Mouse (Mus musculus) liver (tissue): ENCODE results near the gene Ampd2.

Experiments used
- DNase-seq: peaks from one replicate; pipeline ENCODE4 v3.0.0-alpha.2; 2020; ENCODE audit warnings: mixed read lengths

Gene Ampd2

DNA sequence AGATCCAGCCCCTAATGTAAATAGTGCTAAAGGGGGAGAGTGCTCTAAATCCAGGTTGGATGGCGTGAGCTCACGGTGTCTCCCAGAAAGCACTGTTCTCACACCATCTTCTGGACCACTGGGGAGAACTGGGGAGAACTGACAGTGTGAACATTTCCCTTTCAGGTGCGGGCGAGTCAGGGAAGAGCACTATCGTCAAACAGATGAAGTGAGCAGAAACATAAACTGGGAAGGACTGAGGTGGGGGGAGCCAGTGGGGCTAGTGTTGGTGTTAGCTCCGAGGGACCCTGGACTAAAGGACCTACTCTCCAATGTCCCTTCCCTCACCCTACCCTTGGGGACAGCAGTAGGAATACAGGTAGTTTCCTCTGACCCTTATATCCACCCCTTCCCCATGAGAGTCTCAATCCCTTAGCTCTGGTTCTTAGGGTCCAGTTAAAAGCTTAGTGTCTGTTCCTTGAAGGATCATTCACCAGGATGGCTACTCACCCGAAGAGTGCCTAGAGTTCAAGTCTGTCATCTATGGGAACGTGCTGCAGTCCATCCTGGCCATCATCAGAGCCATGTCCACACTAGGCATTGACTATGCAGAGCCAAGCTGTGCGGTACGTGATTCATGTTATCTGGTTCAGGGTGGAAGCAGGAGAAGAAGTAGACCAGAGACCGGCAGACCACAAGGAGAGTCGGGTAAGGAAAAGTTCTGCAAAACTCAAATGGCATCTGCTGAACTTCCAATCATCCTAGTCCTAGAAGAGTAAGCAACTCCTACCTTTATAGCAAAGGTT is 8.7 kb upstream of the Ampd2 start:
- peak; percentile 43 for DNase-seq

DNA sequence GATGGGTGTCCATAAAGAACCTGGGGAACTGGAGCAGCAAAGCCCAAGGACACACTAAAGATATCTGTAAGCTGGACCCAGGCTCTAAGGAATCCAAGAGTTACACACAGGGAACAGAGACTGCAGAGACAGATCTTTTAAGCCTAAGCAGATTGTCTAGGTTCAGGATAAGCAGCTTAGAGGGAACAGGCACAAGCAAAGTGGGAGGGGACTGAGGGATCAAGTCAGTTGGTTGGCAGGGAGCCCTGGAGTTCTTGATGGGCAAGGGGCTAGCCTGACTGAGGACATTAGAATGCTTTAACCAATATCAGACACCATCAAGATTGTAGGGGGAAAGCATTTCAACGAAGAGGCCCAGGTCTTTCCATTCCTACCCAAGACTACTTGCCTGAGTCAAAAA is 7.7 kb upstream of the Ampd2 start:
- DNase-seq: no peak

DNA sequence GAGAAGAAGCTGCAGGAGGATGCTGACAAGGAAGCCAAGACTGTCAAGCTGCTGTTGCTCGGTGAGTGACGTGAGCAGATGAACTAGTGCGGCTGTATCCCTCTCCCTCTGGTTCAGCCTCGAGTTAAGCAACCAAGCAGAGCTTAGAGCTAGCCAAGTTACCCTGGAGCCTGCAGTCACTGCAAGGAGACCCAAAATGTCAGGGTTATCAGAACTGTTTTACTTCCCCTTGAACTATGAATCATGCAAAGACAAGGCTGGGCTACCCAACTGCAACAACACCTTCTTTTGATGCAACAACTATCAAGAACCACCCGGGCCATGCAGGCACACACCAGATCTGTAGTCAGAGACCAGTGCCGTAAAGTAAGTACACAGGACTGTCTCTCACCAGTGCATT is 6.9 kb upstream of the Ampd2 start:
- DNase-seq: peak; percentile 2

DNA sequence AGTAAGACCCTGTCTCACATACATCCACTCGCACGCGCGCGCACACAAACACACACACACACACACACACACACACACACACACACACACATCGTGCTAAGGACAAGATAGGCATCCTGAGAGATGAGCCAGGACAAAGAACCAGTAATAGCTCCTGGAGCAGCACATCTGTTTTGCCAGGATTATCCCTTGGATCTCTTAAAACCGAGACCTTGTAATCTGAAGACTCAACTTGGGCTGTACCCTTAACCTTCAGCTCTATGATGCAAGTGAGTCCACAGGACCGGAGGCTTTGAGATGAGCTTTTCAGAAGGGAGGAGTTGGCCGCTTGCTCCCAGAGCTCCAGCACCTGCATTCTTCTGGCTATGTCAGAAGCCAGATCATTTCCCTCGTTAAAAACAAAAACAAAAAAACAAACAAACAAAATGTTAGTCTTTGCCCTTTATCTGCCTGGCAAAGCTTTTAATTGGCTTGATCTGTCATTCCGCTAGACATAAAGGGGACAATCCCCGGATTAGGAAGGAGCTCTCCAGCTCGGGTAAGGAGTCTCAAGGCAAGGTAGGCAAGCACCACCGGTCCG is 6.2 kb upstream of the Ampd2 start, which contains the start of gene Gnat2:
TSS of gene Gnat2 (plus strand) at position 254 of the 580 bp plus-strand sequence.
- no peak for DNase-seq

DNA sequence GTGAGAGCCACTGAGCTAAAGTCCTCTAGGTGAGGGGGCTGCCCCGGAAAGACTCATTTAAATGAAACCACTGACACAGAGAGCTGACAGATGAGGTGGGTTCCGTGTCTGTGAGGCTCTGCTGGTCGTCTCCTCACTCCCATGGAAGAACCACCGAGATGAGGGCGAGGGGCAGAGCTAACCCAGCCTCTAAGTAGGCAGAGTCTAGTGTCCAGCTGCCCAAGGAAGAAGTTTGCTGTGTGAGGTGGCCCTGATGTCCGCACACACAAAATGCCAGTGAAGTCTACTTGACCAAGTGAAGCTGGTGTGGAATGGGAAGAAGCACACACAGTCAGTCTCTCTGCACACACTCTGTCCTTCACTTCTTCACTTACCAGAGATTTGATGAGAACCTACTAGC is 5.6 kb upstream of the Ampd2 start:
- DNase-seq: no peak

DNA sequence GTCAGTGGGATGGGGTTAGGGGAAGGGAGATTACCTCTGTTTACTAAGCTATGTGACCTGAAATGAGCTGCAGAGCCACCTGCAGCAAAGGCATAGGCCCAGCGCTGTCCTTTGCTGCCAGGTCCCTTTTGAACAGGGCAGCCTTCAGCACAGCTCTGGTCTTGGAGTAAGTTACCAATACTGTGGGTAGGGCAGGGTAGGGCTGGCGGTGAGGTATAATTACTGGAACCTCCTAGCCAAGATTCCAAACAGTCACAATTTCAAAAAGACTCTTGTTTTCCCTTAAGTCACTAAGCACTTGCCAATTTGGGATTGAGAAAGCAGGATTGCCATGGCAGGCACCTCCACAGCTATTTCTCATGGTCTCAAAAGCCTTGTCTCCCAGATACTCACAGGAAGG is 4.1 kb upstream of the Ampd2 start:
- DNase-seq: peak; percentile 1

DNA sequence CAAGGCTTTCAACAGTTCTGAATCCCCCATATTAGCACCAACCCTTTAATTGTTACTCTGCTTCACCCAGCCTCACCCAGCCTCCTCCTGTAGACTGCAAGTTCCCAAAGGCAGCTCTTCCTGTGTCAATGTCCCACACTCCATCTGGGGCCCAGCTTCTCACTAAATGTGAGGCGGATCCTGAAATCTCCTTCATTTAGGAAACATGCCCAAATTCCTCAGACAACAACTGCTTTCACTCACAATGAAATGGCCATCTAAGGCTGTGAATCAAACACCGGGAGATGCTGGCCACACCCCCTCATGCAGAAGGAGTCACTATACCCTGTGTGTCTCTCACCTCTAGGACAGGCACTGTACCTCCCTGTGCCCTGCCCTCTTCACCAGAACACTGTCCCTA is 3.5 kb upstream of the Ampd2 start:
- no peak for DNase-seq

DNA sequence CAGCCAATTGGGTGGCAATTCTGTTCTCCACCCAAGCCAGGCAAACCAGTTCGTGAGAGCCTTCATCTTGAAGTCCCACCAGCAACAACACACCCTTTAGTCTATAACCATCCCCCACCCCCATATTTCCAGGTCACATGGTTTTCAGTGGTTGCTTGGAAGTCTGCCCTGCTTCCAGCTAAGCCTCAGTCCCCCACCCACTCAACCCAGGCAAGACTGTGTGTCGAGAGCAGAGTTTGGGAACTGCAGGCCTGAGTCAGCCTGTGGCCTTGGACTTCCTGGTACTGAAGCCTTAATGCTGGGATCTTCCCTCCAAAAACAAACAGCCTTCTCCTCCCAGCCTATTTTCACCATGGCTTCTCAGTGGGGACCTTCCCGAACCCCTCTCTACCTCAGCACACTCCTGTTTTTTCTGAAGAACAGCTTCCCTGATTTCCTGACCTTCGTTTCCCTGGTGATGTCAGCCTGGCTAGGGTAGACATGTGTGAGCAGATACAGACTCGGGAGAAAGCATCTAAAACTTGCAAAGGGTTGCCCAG is 2.5 kb upstream of the Ampd2 start:
- no peak for DNase-seq

DNA sequence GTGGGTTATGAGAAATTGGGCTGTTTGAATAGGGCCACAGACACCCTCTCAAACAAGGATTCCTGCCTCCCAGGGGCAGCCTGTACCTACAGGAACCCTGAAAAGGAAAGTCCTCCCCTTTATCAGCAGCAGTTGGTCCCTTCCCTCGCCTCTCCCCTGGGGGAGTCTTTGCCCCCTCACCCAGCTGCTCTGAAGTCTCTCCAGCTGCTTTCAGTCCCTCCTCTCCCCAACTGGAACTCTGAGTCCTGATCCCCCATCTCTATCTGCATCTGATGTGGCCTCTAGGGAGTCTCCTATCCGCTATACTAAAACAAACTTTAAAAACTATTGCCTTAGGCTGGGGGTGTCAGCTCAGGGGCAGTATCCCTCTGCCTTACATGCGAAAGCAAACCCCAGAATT is 878 bp upstream of the Ampd2 start:
- DNase-seq: no peak

DNA sequence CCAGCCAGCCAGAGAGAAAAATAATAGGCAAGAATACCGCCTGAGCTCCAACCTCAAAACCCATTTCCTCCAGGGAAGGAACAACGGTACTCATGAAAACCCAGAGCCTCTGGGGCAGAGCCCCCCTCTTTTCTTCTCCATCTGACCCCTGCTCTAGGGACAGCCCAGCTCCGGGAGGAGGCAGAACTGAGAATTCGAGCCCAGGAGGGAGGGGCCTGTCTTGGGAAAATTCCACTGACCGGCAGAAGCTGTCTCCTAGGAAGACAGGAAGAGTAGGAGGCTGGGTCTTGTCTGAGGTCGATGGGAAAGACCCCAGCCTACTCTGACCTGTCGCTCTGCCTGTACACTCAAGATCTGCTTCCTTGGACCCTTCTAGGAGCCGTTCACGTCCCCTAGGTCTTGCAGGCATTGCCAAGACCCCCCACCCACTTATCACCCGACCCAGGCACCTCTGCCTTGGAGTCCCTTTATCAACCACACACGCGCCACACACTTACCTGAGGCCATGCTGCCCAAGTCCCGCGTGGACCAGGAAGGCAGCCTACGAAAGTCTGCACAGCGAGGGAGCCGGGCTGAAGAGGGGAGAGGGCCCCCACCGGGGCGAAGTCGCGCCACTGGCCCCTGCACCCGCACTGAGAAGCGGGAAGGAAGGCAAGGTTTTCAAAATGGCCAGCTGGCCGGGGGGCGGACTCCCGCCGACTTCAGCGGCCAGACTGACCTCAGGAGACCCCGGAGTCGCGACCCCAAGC is 556 bp downstream of the Ampd2 start:
- peak; percentile 72 for DNase-seq

DNA sequence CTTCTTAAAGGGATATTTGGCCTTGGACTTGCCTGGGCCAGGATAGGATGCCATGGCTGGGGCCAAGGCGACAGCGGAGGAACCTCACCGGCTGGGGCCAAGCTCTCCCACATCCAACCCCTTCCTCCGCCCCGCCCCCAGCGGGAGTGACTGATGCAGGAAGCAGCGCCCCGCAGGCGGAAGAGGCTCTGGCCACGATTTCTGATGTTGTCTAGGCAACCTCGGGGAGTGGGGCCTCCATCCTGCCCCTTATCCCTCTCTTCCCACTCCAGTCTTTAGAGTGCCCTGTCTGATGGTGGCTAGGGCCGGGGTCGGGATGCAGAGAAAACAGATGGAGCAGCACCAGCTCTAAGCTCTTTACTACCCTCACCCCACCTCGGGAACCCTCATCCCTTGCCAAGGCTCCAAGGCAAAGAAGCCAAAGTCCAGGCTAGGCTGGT is 1.1 kb downstream of the Ampd2 start:
- DNase-seq: peak; percentile 96

DNA sequence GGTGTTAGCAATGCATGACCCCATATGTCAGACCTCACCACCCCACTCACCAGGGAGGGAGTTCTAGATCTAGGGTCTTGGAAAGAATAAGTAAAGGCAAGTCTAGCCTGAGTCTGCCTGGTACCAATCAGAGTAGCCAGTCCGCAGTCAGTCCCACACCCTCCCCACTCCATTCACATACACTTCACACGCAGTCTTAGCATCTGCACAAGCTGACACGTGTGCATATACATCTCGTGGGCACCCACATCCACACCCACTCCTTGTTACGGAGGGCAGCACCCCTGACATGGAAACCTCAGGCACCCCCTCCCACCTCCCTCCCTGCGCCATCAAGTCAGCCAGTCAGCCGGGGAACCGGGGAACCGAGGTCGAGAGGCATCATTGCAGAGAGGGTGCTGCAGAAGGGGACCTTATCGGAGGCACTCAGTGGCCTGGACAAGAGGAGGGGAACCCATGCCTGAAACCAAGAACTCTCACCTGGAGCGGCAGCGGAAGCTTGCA is 1.6 kb downstream of the Ampd2 start:
- no peak for DNase-seq

DNA sequence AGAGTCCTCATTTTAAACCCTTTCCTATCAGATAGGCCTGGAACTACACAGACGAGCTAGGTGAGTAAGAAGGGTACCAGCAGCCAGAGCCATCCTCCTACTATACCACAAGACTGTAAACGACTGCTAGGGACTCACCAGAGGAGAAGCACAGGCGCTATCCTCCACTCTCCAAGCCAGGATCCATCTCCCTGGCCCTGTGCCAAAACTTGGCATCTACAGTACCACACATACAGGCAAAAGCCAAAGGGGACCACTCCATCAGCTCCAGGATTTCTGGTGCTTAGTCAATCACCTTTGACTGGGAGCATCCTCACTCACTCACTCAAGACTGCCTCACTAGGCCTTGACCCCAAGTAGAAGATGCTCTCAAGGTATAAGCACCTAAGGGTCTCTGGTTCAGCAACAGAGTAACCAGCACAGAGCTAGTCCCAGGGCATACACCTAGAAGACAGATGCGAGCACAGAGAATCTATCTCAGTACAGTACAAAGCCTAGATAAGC is 2.5 kb downstream of the Ampd2 start:
- DNase-seq: no peak

DNA sequence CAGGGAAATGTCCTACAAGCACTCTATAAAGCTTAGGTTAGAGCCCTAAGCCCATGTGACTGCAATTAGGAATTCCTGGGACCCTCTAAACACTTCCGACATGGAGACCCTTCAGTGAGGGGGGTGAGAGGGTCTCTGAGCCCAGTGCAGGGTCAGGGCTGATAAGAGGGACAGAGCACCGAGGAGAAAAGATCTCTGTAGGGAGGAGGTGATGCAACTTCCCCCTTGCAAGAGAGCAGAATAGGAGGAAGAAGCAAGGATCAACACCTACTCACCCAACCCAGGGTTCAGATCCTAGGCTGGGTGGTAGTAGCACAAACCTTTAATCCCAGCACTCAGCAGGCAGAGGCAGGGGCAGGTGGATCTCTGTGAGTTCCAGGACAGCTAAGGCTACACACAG is 3.3 kb downstream of the Ampd2 start:
- DNase-seq: no peak

DNA sequence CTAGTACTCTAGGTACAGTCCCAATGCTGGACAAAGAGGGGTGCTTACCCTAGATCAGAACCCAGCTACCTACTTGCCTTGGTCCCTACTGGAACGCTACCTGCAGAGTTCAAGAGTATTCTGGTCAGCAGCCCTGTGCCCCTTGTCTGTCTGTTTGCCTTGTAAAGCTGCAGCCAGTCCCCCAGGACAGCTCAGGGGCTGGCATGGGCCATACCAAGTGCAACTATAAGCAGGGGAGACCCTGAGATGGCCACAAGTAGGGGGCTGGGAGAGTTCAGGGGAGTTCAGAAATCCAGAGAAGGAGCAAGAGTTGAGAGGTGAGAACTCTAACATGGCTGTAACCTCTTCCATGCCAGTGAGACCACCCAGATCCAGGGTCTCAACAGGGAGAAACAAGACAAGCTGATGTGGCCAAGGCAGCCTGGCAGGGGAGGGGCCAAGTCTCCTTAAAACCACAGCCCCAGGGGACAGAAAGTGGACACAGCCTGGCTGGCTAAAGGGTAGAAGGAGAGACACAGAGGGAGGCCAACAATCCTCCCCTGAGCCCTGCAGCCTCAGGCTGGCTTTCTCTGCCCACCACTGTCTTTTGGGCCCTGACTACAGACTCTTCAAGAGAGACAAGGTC is 4.1 kb downstream of the Ampd2 start:
- DNase-seq: no peak

DNA sequence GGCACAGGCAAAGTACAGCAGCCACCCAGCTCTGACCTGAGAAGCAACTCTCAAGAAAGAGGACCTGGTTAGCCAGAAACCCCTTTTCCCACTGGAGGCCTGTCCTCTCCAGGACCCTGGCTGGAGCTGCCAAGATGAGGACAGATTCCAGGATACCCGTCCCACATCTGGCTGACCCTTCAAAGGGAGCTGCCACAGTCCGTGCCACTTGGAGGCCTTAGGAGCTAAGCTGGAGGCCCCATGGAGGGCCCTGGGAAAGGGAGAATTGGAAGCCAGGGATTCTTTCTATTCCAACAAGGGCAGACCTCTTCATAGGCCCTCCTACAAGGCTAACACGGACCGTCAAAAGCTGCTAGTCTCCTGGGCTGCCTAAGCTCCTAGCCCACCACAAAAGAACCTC is 4.8 kb downstream of the Ampd2 start:
- DNase-seq: no peak

DNA sequence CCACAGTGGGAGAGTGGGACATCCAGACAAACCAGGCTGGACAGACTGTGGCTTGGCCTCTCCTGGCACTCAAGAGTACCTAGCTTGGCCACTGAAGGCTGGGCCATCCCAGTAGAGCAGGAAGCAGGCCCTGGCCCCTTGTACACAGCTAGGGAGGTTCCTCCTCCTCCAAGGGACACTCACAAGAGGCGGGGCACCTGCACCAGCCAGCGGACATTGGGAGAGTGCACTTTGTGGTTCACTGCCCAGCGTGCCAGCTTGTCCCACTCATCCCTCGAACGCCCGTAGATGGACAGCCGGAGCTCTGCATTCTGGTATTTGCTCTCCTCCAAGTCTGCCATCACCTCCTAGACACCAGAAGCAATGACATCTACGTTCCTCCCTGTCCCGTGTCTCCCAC is 9.6 kb downstream of the Ampd2 start:
- DNase-seq: no peak

DNA sequence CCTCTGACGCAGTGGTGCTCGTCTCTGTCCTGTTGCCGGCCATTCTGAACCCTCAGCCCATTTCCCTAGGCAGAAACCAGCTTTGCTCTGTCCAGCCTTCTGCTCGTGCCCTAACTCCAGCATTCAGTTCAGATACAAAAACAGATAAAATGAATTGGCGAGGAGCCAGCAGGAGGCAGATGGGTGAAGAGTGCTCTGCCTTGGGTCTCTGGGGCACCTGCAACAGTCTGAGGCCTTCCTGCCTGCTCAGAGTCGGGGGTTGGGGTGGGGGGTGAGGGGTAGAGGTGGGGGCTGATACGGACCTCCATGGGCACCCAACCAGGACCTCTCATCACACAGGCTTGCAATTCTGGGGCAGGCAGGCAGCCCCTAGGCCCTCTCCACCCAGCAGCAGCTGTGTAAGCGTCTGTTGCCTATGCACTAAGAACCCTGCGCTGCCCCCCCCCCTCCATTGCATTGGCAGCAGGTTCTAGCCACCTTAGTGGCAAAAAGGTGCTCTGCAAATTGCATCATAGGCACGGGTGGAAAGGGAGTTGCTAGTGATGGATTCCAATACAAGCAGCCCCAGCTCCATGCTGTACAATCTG is 13.4 kb downstream of the Ampd2 start:
- DNase-seq: no peak

DNA sequence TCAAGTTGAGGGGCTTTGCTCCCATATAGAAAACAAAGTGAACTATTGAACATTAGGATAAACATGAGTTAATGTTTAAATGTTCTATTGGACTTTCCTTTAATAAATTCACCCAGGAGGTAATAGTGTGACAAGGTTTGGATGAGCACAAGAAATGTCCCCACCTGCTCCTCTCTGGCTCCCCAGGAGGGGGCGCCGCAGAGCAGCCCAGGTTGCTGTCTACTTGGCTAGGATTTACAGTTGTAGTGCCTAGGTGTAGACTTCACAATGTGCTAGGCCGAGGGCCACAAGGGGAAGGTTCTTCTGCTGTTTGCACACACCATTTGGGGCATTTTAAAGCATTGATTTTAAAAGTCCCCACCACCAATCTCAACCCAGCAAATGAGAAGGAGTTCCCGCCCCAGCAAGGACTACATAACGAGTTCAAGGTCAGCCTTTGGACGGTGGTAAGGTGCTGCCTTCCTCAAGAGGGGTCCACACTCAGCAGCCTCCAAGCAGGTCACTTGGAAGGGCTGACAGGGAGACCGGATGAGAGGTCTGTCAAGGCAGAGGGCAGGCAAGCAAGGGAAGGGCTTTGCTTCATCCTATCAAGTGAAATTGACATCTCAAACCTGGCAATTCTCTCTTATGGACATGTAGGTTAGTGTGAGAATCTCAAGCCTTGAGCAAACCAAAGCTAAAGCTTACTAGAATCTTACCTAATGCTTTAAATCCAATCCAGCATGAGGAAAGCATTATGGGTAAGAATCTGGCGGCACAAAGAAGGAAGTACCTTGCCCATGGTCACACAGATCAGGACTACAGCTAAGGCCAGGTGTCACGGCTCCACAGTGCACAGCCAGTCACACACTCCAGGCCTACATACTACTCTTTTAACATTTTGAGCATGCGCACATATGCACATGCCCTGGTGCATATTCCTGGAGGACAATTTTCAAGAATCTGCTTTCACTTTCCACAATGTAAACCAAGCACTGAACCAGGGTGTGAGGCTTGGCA is 15.9 kb downstream of the Ampd2 start:
- DNase-seq: peak; percentile 82

DNA sequence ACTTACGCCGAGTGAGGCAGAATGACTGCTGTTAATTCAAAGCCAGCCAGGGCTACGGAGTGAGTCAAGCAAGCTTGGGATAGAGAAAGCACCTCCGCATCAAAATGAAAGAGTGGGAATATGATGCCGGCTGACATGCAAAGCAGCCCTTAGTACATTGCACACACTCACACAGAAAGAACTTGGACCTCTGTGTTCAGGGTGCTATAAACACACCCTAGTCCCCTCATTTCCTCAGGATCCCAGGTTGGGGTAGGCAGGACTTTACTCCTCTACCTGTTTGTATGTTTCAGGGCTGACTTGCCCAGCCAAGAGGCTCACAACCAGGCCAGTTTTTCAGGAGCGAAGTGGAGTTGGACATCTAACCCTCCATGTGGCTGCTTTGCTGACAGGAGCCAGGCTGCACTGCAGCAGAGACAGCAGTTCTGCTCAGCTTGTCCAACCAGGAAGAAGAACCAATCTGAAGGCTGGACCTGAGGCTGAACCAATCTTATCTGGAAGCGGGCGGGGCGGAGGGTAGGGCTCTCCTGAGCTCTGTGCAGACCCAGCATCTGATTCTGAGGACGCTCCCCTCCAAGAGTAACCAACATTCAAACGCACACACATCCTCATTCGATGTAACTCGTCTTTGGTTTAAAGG is 17.1 kb downstream of the Ampd2 start:
- DNase-seq: peak; percentile 67

DNA sequence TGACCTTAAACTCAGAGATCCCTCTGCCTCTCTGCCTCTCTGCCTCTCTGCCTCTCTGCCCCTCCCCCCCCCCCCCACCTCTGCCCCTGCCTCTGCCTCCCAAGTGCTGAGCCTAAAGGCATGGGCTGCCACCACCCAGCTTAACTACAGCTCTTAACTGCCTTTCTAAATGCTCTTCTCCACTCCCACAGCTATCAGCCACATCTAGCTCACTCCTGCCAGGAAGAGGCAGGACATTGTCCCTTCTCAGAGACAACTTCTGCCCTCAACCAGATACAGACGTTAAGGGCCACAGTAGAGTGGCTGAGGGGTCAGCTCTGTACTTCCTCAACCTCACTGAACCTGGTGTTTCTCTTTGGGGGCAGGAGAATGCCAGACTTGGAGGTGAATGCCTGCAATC is 17.6 kb downstream of the Ampd2 start:
- DNase-seq: no peak
